In genomic region chr17:47468063-47468462, GRCm38 (mm10) we compare ENCODE assay signal across 11 mouse cellular contexts. TPM values are rescaled to one million over a fixed set of nuclear protein-coding genes. Genes with fewer than 3 reads are reported as not detected.
DNase-seq lines count a peak whose midpoint lies in the region; ATAC-seq and TF ChIP-seq lines count a peak whose summit lies in the region.
"Had no signal": no experiment of that assay in that cellular context is flagged by ENCODE, and none has a peak within 500 bp of the region (broad histone marks: within the 10 kb centered on the region; RNA-seq: fewer than 3 reads in every experiment).

No protein-coding gene starts in this region.

- H3K9ac ChIP-seq in lung, embryonic 14.5 days, result peak overlapping the region; percentile 13; the same call in 1 of the 2 replicates
- peak overlapping the region; percentile 27; the same call in 1 of the 2 replicates for H3K9ac ChIP-seq in forebrain, embryonic 13.5 days
- H3K9ac ChIP-seq in limb, embryonic 12.5 days (replicated peaks), result no peak overlapping the region; the same call in 1 of the 2 replicates
- H3K9ac ChIP-seq in neural tube, embryonic 15.5 days (replicated peaks), result no peak overlapping the region; the same call in 1 of the 2 replicates

- H3K36me3 ChIP-seq in lung, embryonic 14.5 days (ENCODE audit: insufficient read depth), result peaks cover 4% of the 10 kb centered on the region; the same call in 1 of the 2 replicates
- H3K36me3 ChIP-seq in forebrain, embryonic 13.5 days (ENCODE audit: poor library complexity, severe bottlenecking), result no peaks in the 10 kb centered on the region
- H3K36me3 ChIP-seq in limb, embryonic 12.5 days, result no peaks in the 10 kb centered on the region
- H3K36me3 ChIP-seq in neural tube, embryonic 15.5 days, result no peaks in the 10 kb centered on the region

- peak overlapping the region; percentile 51 for H3K4me2 ChIP-seq in lung, embryonic 14.5 days
- H3K4me2 ChIP-seq in forebrain, embryonic 13.5 days, result peak overlapping the region; percentile 35
- peak overlapping the region; percentile 45 for H3K4me2 ChIP-seq in limb, embryonic 12.5 days
- H3K4me2 ChIP-seq in neural tube, embryonic 15.5 days, result peak overlapping the region; percentile 34

- ATAC-seq in lung, embryonic 14.5 days (ENCODE audit: insufficient read depth), result no peak
- no peak for ATAC-seq in forebrain, embryonic 13.5 days
- ATAC-seq in limb, embryonic 12.5 days (ENCODE audit: insufficient number of reproducible peaks, insufficient read depth, low FRiP score, low TSS enrichment, low read depth), result no peak
- ATAC-seq in neural tube, embryonic 15.5 days (ENCODE audit: low FRiP score), result no peak

- no peak for DNase-seq in lung, embryonic 14.5 days
- DNase-seq in lung, postnatal 25 days (ENCODE audit: low spot score), result no peak
- no peak for DNase-seq in urinary bladder, postnatal 10 days (ENCODE audit: low spot score)
- DNase-seq in retina, postnatal 1 day, result no peak
- no peak for DNase-seq in gastrocnemius, postnatal 14 days
- DNase-seq: cerebellum, adult 11 months; right cerebral cortex, adult 18-20 months had no signal

- 0 out of 2 replicates have a peak, but pooled peaks cover 8% of the 10 kb centered on the region for H3K4me1 ChIP-seq in lung, embryonic 14.5 days (ENCODE audit: insufficient read depth)
- peaks cover 16% of the 10 kb centered on the region; the same call in 1 of the 2 replicates for H3K4me1 ChIP-seq in forebrain, embryonic 13.5 days
- peaks cover 33% of the 10 kb centered on the region for H3K4me1 ChIP-seq in limb, embryonic 12.5 days (replicated peaks)
- peaks cover 8% of the 10 kb centered on the region for H3K4me1 ChIP-seq in neural tube, embryonic 15.5 days

- H3K27ac ChIP-seq in lung, embryonic 14.5 days (ENCODE audit: low read depth), result no peak overlapping the region
- H3K27ac ChIP-seq in forebrain, embryonic 13.5 days, result no peak overlapping the region
- no peak overlapping the region for H3K27ac ChIP-seq in limb, embryonic 12.5 days
- H3K27ac ChIP-seq in neural tube, embryonic 15.5 days (replicated peaks), result no peak overlapping the region

- no peak for TF ChIP-seq CTCF in lung, embryonic 14.5 days (IDR thresholded peaks at IDR 0.05; ENCODE audit: low read depth)

- H3K4me3 ChIP-seq in lung, embryonic 14.5 days (ENCODE audit: low read depth, low read length), result peak overlapping the region; percentile 24
- peak overlapping the region; percentile 19 for H3K4me3 ChIP-seq in forebrain, embryonic 13.5 days
- peak overlapping the region; percentile 29 for H3K4me3 ChIP-seq in limb, embryonic 12.5 days (replicated peaks)
- H3K4me3 ChIP-seq in neural tube, embryonic 15.5 days (replicated peaks), result peak overlapping the region; percentile 12; the same call in 1 of the 2 replicates

- H3K9me3 ChIP-seq in lung, embryonic 14.5 days (ENCODE audit: low read depth, low read length), result no peaks in the 10 kb centered on the region
- H3K9me3 ChIP-seq in forebrain, embryonic 13.5 days (replicated peaks), result no peaks in the 10 kb centered on the region
- H3K9me3 ChIP-seq in limb, embryonic 12.5 days, result no peaks in the 10 kb centered on the region
- H3K9me3 ChIP-seq in neural tube, embryonic 15.5 days (replicated peaks), result no peaks in the 10 kb centered on the region

- intact Hi-C loops in gastrocnemius, postnatal 14 days (cut with DNase I; ENCODE audit: low total_unique reads), result no loop called here

- H3K27me3 ChIP-seq in lung, embryonic 14.5 days (ENCODE audit: insufficient read depth, low read length), result peaks cover 28% of the 10 kb centered on the region
- H3K27me3 ChIP-seq in forebrain, embryonic 13.5 days, result peaks cover 56% of the 10 kb centered on the region
- H3K27me3 ChIP-seq in limb, embryonic 12.5 days, result peaks cover 83% of the 10 kb centered on the region
- H3K27me3 ChIP-seq in neural tube, embryonic 15.5 days (replicated peaks), result peaks cover 41% of the 10 kb centered on the region

- 21% methylated on average over 14 of the region's 14 CpGs for WGBS in lung, embryonic 14.5 days
- 23% methylated on average over 14 of the region's 14 CpGs for WGBS in forebrain, embryonic 13.5 days
- WGBS in limb, embryonic 12.5 days, result 12% methylated on average over 14 of the region's 14 CpGs
- 16% methylated on average over 14 of the region's 14 CpGs for WGBS in neural tube, embryonic 15.5 days

RNA-seq across cellular contexts. Expression of gene 1700001C19Rik, which starts 30.9 kb away (rescaled TPM):
- polyA plus RNA-seq in lung, embryonic 14.5 days (2014; fragmentation: Nextera tagmentation; extraction: Ambion mirVana), result 0.13 TPM in 1 of 2 replicates, not detected in the other
- 0.28 and 0.42 TPM in 2 replicates for polyA plus RNA-seq in forebrain, embryonic 13.5 days (2015; fragmentation: Nextera tagmentation; extraction: Ambion mirVana)
- polyA plus RNA-seq in limb, embryonic 12.5 days (2016; fragmentation: Nextera tagmentation; extraction: Ambion mirVana), result 0.20 and 0.37 TPM in 2 replicates
- 0.63 and 0.78 TPM in 2 replicates for polyA plus RNA-seq in neural tube, embryonic 15.5 days (2015; fragmentation: Nextera tagmentation; extraction: Ambion mirVana)
- not detected for total RNA-seq in gastrocnemius, postnatal 14 days (2021)
- total RNA-seq: left cerebral cortex, postnatal 36 days had no signal

RNA-seq across cellular contexts. Expression of gene AI661453, which starts 31.6 kb away (rescaled TPM):
- polyA plus RNA-seq in lung, embryonic 14.5 days (2014; fragmentation: Nextera tagmentation; extraction: Ambion mirVana), result 2.4 TPM in 2 replicates
- polyA plus RNA-seq in forebrain, embryonic 13.5 days (2015; fragmentation: Nextera tagmentation; extraction: Ambion mirVana), result 0.13 and 0.16 TPM in 2 replicates
- 0.37 and 0.55 TPM in 2 replicates for polyA plus RNA-seq in limb, embryonic 12.5 days (2016; fragmentation: Nextera tagmentation; extraction: Ambion mirVana)
- 0.19 and 0.43 TPM in 2 replicates for polyA plus RNA-seq in neural tube, embryonic 15.5 days (2015; fragmentation: Nextera tagmentation; extraction: Ambion mirVana)
- total RNA-seq in gastrocnemius, postnatal 14 days (2021), result under 1 TPM; 0.31 to 0.49 TPM

RNA-seq across cellular contexts. Expression of gene Taf8, which starts 34.0 kb away (rescaled TPM):
- polyA plus RNA-seq in lung, embryonic 14.5 days (2014; fragmentation: Nextera tagmentation; extraction: Ambion mirVana), result 22.1 and 26.8 TPM in 2 replicates
- 26.5 and 31.0 TPM in 2 replicates for polyA plus RNA-seq in forebrain, embryonic 13.5 days (2015; fragmentation: Nextera tagmentation; extraction: Ambion mirVana)
- 39.0 and 40.3 TPM in 2 replicates for polyA plus RNA-seq in limb, embryonic 12.5 days (2016; fragmentation: Nextera tagmentation; extraction: Ambion mirVana)
- 19.5 and 21.5 TPM in 2 replicates for polyA plus RNA-seq in neural tube, embryonic 15.5 days (2015; fragmentation: Nextera tagmentation; extraction: Ambion mirVana)
- 10 to 100 TPM in 1 of 2 experiments, 1 to 10 TPM in 1; 9.5 to 10.2 TPM for total RNA-seq in gastrocnemius, postnatal 14 days (2021)

RNA-seq across cellular contexts. Expression of gene Ccnd3, which starts 36.8 kb away (rescaled TPM):
- 289 and 308 TPM in 2 replicates for polyA plus RNA-seq in lung, embryonic 14.5 days (2014; fragmentation: Nextera tagmentation; extraction: Ambion mirVana)
- 67.6 and 75.8 TPM in 2 replicates for polyA plus RNA-seq in forebrain, embryonic 13.5 days (2015; fragmentation: Nextera tagmentation; extraction: Ambion mirVana)
- 323 and 348 TPM in 2 replicates for polyA plus RNA-seq in limb, embryonic 12.5 days (2016; fragmentation: Nextera tagmentation; extraction: Ambion mirVana)
- 76.5 and 139 TPM in 2 replicates for polyA plus RNA-seq in neural tube, embryonic 15.5 days (2015; fragmentation: Nextera tagmentation; extraction: Ambion mirVana)
- total RNA-seq in gastrocnemius, postnatal 14 days (2021), result 10 to 100 TPM; 57.0 to 63.3 TPM

Comparison
In these comparisons a context has a peak if more than half of its experiments do, and no peak if none do; other contexts are left out.
1. H3K9ac ChIP-seq: peak in lung, embryonic 14.5 days (single experiment) and forebrain, embryonic 13.5 days (single experiment); none in limb, embryonic 12.5 days (single experiment) and neural tube, embryonic 15.5 days (single experiment).
2. Peak in every context shown above with its lines, with median percentiles within 50 percentile points of each other: H3K4me2 ChIP-seq and H3K4me3 ChIP-seq.